26 mouse cellular contexts compared by ENCODE assay signal in the genomic region with DNA sequence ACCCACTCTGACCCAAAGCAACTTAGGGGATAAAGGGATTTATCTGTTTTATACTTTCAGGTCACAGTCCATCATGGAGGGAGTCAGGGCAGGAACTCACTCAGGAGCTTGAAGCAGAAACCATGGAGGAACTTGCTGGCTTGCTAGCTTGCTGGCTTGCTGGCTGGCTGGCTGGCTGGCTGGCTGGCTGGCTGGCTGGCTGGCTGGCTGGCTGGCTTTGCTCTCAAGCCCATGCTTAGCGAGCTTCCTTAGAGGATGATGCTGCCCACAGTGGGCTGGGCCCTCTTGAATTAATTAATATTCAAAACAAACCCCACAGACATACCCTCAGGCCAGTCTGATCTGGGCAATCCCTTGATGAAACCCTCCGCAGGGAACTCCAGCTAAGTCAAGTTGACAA.
"Had no signal": no experiment of that assay in that cellular context is flagged by ENCODE, and none has a peak within 500 bp of the region (broad histone marks: within the 10 kb centered on the region; RNA-seq: fewer than 3 reads in every experiment).

No protein-coding gene starts in this region.

- H3K4me3 ChIP-seq: embryonic facial prominence, embryonic 10.5 days; embryonic facial prominence, embryonic 12.5 days; embryonic facial prominence, embryonic 13.5 days; embryonic facial prominence, embryonic 15.5 days; erythroblast, embryonic 14.5 days; forebrain, embryonic 13.5 days; forebrain, embryonic 15.5 days; gastrocnemius, adult 2 months; heart, adult 2 months; heart, embryonic 10.5 days; heart, embryonic 12.5 days; heart, embryonic 13.5 days had no signal

- DNase-seq: cerebellum, adult 8-10 months; cerebellum, adult 9-10 months; cerebellum, adult 9-11 months; cerebellum, postnatal 25 days; cerebellum, postnatal 36 days; embryo, embryonic 11 days; forebrain, postnatal 0 days; gastrocnemius, adult 2 months; gastrocnemius, postnatal 10 days; gastrocnemius, postnatal 25 days; heart, adult 11 months; heart, adult 18-20 months; heart, adult 2 months had no signal

- ATAC-seq: forebrain, embryonic 13.5 days; forebrain, embryonic 14.5 days; forebrain, embryonic 15.5 days; forebrain, embryonic 16.5 days; forebrain, postnatal 0 days had no signal

- H3K9ac ChIP-seq: embryonic facial prominence, embryonic 12.5 days; embryonic facial prominence, embryonic 13.5 days; embryonic facial prominence, embryonic 15.5 days; forebrain, embryonic 13.5 days; forebrain, embryonic 15.5 days; forebrain, postnatal 0 days; heart, embryonic 12.5 days; heart, embryonic 13.5 days had no signal

- H3K36me3 ChIP-seq: embryonic facial prominence, embryonic 10.5 days; embryonic facial prominence, embryonic 12.5 days; embryonic facial prominence, embryonic 13.5 days; embryonic facial prominence, embryonic 15.5 days; forebrain, embryonic 15.5 days; heart, embryonic 10.5 days; heart, embryonic 12.5 days; heart, embryonic 13.5 days had no signal

- H3K27ac ChIP-seq: embryonic facial prominence, embryonic 10.5 days; embryonic facial prominence, embryonic 12.5 days; embryonic facial prominence, embryonic 13.5 days; embryonic facial prominence, embryonic 15.5 days; forebrain, embryonic 13.5 days; forebrain, embryonic 15.5 days; gastrocnemius, adult 2 months; heart, adult 2 months; heart, embryonic 10.5 days; heart, embryonic 13.5 days had no signal

- H3K4me2 ChIP-seq: embryonic facial prominence, embryonic 12.5 days; embryonic facial prominence, embryonic 13.5 days; embryonic facial prominence, embryonic 15.5 days; forebrain, embryonic 13.5 days; forebrain, embryonic 15.5 days; heart, embryonic 11.5 days; heart, embryonic 12.5 days; heart, embryonic 13.5 days had no signal

- H3K9me3 ChIP-seq: embryonic facial prominence, embryonic 10.5 days; embryonic facial prominence, embryonic 12.5 days; embryonic facial prominence, embryonic 13.5 days; embryonic facial prominence, embryonic 15.5 days; forebrain, embryonic 13.5 days; forebrain, embryonic 15.5 days; heart, embryonic 10.5 days; heart, embryonic 12.5 days; heart, embryonic 13.5 days had no signal

- H3K27me3 ChIP-seq: embryonic facial prominence, embryonic 12.5 days; embryonic facial prominence, embryonic 13.5 days; embryonic facial prominence, embryonic 15.5 days; forebrain, embryonic 13.5 days; forebrain, embryonic 15.5 days; heart, embryonic 12.5 days; heart, embryonic 13.5 days had no signal
